Mouse (Mus musculus): ENCODE data around the gene Nek7. TPM values are rescaled to one million over a fixed set of nuclear protein-coding genes. Genes with fewer than 3 reads are reported as not detected.
A peak's percentile ranks its signal among the peaks of the same experiment; 100 is the strongest.

The Nek7 gene
- polyA plus RNA-seq, 1 experiment from 2014 or later: 29.4 TPM

DNA sequence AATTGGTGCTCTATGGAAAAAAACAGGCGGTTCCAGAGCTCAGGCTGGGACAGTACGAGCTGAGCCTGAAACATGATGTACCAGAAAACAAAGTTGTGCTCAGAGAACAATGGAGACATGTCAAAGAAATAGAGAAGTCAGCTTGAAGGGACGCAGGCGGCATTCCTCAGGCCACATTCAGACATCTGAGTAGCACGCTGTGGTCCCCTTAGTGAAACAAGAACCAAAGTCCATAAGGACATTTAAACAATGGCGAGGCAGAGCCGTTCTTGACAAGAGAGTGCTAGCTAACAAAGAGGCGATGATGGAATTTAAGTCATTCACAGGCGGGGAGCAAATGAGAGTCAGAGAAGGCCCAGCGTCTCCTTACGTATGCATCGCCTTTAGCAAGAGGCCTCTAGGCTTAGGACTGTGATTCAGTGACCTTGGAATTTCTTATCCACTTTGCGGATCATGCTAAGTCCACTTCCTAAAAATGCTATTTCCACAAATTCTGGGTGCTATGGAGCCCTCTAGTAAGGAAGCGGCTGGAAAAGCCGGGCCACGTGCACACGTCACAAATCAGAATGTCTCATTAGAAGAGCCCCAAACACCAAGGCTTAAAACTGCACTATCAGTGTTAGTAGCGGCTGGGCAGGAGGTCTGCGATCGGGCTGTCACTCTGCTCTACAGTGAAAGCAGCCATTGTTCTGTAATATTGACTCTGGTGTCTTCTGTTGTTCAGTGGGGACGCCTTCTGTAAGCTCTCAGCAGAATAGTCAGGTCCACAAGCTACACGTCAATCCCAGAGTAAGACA is 48.2 kb downstream of the Nek7 start:
- 70% methylated on average over 22 of the region's 22 CpGs for WGBS
- H3K9ac ChIP-seq (ENCODE audit: low read depth, low read length): no peak overlapping the region
- H3K4me3 ChIP-seq (ENCODE audit: low read depth, low read length): no peak overlapping the region
- H3K9me3 ChIP-seq (ENCODE audit: control insufficient read depth, low read length): no peaks in the 10 kb centered on the region
- H3K27ac ChIP-seq (ENCODE audit: low read depth, low read length): no peak overlapping the region
- no peak for DNase-seq (ENCODE audit: low spot score)
- no peak overlapping the region for H3K4me2 ChIP-seq
- ATAC-seq (replicated peaks; ENCODE audit: low FRiP score): no peak
- no peaks in the 10 kb centered on the region for H3K4me1 ChIP-seq (replicated peaks; ENCODE audit: control insufficient read depth, insufficient read depth, low read length)
- no peaks in the 10 kb centered on the region for H3K36me3 ChIP-seq (ENCODE audit: control insufficient read depth, insufficient read depth, low read length)
- no peaks in the 10 kb centered on the region for H3K27me3 ChIP-seq (replicated peaks; ENCODE audit: control insufficient read depth, insufficient read depth, low read length)

DNA sequence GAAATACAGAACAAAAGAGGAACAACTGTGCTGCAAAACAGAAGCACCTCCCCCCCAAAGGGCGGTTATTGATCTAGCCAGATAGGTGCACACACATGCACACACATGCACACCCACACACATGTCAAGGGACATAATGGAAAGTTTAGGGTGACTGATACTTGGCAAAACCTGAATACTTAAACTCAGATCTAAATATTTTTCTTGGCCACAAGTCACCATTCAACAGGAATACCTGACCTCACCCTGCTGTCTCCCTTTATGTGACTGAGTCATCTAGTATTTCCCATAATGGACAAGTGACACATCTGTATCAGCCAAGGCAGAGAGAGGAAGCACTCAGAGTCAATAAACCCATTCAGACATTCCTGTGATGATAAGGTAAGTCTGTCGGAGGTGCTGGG is 48.9 kb downstream of the Nek7 start:
- ATAC-seq (replicated peaks; ENCODE audit: low FRiP score) (no peak), DNase-seq (ENCODE audit: low spot score) (no peak)
- Histone ChIP-seq H3K27ac (ENCODE audit: low read depth, low read length) (no peak overlapping the region), H3K9me3 (ENCODE audit: control insufficient read depth, low read length) (no peaks in the 10 kb centered on the region), H3K9ac (ENCODE audit: low read depth, low read length) (no peak overlapping the region), H3K4me2 (no peak overlapping the region), H3K36me3 (ENCODE audit: control insufficient read depth, insufficient read depth, low read length) (no peaks in the 10 kb centered on the region), H3K4me3 (ENCODE audit: low read depth, low read length) (no peak overlapping the region), H3K27me3 (replicated peaks; ENCODE audit: control insufficient read depth, insufficient read depth, low read length) (no peaks in the 10 kb centered on the region), H3K4me1 (replicated peaks; ENCODE audit: control insufficient read depth, insufficient read depth, low read length) (no peaks in the 10 kb centered on the region)
- 53% methylated on average over 2 of the region's 2 CpGs for WGBS

DNA sequence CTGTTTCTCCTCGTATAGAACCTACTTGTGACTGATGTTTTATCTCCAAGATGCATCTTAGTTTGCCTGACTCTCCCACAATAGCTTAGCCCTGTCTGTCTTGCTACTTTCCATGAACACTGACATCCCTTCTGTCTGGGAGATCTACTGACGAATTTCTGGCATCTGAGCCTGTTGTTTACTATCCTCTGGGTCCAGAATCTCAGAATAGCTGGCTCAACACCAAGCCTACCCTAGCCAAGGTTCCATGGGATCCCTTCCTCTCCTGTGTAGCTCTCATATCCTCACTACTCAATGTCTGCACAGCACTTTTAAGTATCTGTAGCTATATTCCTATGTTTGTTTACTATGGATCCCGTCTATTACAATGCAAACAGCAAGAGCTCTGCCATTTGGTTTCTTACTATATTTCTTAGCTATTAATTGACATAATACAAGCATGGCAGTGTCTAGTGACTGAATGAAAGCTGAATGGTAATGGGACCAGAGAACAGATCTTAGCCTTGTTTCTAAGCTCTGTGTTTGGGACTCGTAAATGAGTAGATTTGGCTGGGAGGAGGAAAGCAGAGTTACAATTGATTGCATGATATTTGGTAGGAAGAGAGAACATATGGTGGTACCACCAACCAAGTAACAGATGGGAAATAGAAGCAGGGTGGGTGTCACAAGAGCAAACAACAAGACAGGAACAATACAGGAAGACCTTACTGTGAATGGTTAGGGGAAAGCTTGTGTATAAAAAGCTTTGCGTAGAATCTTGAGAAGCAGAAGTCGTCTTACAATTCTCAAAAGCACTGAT is 51.3 kb downstream of the Nek7 start:
- Histone ChIP-seq H3K36me3 (ENCODE audit: control insufficient read depth, insufficient read depth, low read length) (no peaks in the 10 kb centered on the region), H3K27ac (ENCODE audit: low read depth, low read length) (no peak overlapping the region), H3K9ac (ENCODE audit: low read depth, low read length) (no peak overlapping the region), H3K27me3 (replicated peaks; ENCODE audit: control insufficient read depth, insufficient read depth, low read length) (no peaks in the 10 kb centered on the region), H3K4me2 (no peak overlapping the region), H3K9me3 (ENCODE audit: control insufficient read depth, low read length) (no peaks in the 10 kb centered on the region), H3K4me3 (ENCODE audit: low read depth, low read length) (no peak overlapping the region), H3K4me1 (replicated peaks; ENCODE audit: control insufficient read depth, insufficient read depth, low read length) (no peaks in the 10 kb centered on the region)
- ATAC-seq (replicated peaks; ENCODE audit: low FRiP score) (no peak), DNase-seq (ENCODE audit: low spot score) (no peak)
- WGBS: 85% methylated on average over 6 of the region's 6 CpGs

DNA sequence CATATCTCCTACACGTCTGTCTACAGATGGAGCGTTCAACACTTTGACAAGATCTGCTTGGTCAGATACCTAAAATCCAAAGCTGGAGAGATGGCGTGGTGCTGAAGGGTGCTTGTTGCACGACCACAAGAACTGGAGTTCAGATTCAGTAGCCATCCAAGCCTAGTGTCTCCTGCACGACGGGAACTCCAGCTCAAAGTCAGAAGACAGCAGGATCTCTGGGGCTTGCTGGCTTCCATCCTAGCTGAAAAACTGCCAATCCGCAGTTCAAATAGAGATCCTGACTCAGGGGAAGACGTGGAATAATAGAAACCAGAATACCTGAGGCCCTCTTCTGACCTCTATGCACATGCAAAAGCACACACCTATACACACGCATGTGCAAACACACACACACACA is 52.0 kb downstream of the Nek7 start:
- H3K27me3 ChIP-seq (replicated peaks; ENCODE audit: control insufficient read depth, insufficient read depth, low read length): no peaks in the 10 kb centered on the region

DNA sequence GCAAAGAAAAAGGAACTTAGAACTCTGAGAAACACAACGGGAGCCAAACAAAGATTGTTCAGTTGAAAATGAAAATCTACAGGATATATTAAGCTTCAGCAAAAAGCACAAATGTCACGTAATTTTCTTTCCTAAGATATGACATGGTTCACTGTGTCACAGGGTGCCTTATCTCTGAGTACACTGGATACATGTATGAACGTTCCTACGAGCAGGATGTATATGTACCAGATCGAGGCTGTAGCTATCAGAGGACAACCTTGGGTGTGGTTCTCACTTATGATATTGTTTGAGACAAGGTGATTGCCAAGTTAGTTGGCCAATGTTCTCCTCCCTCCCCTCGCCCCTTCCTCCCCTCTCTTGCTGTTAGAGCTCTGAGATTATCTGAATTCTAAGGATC is 55.3 kb downstream of the Nek7 start:
- ATAC-seq (replicated peaks; ENCODE audit: low FRiP score) (peak; percentile 83), DNase-seq (ENCODE audit: low spot score) (no peak)
- Histone ChIP-seq H3K4me1 (replicated peaks; ENCODE audit: control insufficient read depth, insufficient read depth, low read length) (no peaks in the 10 kb centered on the region), H3K27ac (ENCODE audit: low read depth, low read length) (no peak overlapping the region), H3K27me3 (replicated peaks; ENCODE audit: control insufficient read depth, insufficient read depth, low read length) (no peaks in the 10 kb centered on the region), H3K9ac (ENCODE audit: low read depth, low read length) (no peak overlapping the region), H3K36me3 (ENCODE audit: control insufficient read depth, insufficient read depth, low read length) (no peaks in the 10 kb centered on the region), H3K4me3 (ENCODE audit: low read depth, low read length) (no peak overlapping the region), H3K9me3 (ENCODE audit: control insufficient read depth, low read length) (no peaks in the 10 kb centered on the region), H3K4me2 (no peak overlapping the region)
- WGBS: 58% methylated on average over 6 of the region's 6 CpGs

More for the DNA sequence above, 52.0 kb downstream of the Nek7 start:
- no peak for DNase-seq (ENCODE audit: low spot score)
- no peaks in the 10 kb centered on the region for H3K4me1 ChIP-seq (replicated peaks; ENCODE audit: control insufficient read depth, insufficient read depth, low read length)
- H3K4me2 ChIP-seq: no peak overlapping the region
- no peaks in the 10 kb centered on the region for H3K36me3 ChIP-seq (ENCODE audit: control insufficient read depth, insufficient read depth, low read length)
- no peak for ATAC-seq (replicated peaks; ENCODE audit: low FRiP score)
- WGBS: 90% methylated on average over 9 of the region's 9 CpGs
- H3K4me3 ChIP-seq (ENCODE audit: low read depth, low read length): no peak overlapping the region
- no peak overlapping the region for H3K9ac ChIP-seq (ENCODE audit: low read depth, low read length)
- H3K27ac ChIP-seq (ENCODE audit: low read depth, low read length): no peak overlapping the region
- no peaks in the 10 kb centered on the region for H3K9me3 ChIP-seq (ENCODE audit: control insufficient read depth, low read length)

DNA sequence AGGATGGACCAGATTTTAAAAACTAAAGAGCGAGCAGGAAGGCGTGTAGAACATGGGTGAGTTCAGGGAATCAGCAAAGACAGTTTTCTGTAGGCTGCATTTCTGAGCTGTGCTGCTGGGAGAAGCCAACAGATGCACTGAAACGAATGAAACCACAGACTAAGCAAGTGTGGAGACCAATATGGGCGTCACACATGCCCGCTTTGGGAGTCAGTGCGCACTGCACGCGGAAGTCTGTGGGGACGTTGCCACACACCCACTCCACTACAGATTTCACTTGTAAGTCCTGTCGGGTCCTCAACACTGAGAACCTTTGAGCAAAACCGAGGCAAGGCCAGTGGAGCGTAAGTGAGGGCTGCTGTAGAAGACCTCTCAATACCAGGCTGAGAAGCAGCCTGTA is 59.2 kb downstream of the Nek7 start:
- 94% methylated on average over 12 of the region's 12 CpGs for WGBS
- Histone ChIP-seq H3K4me2 (no peak overlapping the region), H3K9ac (ENCODE audit: low read depth, low read length) (no peak overlapping the region), H3K4me1 (replicated peaks; ENCODE audit: control insufficient read depth, insufficient read depth, low read length) (no peaks in the 10 kb centered on the region), H3K27me3 (replicated peaks; ENCODE audit: control insufficient read depth, insufficient read depth, low read length) (no peaks in the 10 kb centered on the region), H3K27ac (ENCODE audit: low read depth, low read length) (no peak overlapping the region), H3K4me3 (ENCODE audit: low read depth, low read length) (no peak overlapping the region), H3K36me3 (ENCODE audit: control insufficient read depth, insufficient read depth, low read length) (no peaks in the 10 kb centered on the region), H3K9me3 (ENCODE audit: control insufficient read depth, low read length) (no peaks in the 10 kb centered on the region)
- ATAC-seq (replicated peaks; ENCODE audit: low FRiP score) (no peak), DNase-seq (ENCODE audit: low spot score) (no peak)

DNA sequence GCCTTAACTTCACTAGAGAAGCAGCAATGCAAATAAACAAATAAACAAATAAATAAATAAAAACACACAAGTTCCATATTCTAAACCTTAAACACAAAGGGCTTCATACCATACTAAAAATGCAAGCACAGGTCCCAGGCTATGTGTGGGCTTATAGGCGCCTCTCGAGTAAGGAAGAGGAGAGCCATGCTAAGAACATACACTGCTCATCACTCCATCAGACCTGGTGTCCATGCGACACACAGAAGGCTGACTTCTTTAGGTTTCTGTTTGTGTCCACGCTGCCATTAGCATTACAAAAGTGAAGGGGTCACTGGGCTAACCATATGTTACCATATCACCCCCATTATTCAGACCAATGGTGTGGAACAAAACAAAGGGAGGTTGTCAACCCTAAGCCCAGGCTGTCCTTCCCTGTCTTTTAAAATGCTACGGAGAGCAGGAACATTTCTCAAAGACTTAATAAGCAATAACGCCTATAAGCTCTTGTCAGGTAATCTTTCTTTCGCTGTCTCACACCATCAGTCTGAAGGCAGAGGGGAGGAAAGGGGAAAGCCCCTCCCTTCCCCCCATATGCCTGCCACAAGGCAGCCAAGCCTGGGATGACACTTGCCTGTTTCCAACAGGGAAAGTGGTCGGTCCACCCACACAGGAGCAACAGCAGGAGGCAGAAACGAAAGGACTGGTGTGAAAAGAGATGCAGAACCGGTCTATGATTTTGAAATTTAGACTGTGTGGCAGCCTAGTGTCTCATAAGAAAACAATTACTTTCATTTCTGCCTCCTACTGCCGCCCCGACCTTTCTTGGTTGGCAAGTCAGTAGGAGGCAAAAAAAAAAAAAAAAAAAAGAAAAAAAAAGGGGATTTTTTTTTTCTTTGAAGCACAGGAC is 60.5 kb downstream of the Nek7 start:
- WGBS: 72% methylated on average over 12 of the region's 12 CpGs
- H3K9ac ChIP-seq (ENCODE audit: low read depth, low read length): no peak overlapping the region
- H3K36me3 ChIP-seq (ENCODE audit: control insufficient read depth, insufficient read depth, low read length): no peaks in the 10 kb centered on the region; the same call in 1 of the 2 replicates
- no peak overlapping the region for H3K4me3 ChIP-seq (ENCODE audit: low read depth, low read length)
- no peaks in the 10 kb centered on the region for H3K27me3 ChIP-seq (replicated peaks; ENCODE audit: control insufficient read depth, insufficient read depth, low read length)
- DNase-seq (ENCODE audit: low spot score) (no peak), ATAC-seq (replicated peaks; ENCODE audit: low FRiP score) (no peak)
- no peaks in the 10 kb centered on the region for H3K9me3 ChIP-seq (ENCODE audit: control insufficient read depth, low read length)
- no peak overlapping the region for H3K27ac ChIP-seq (ENCODE audit: low read depth, low read length)
- no peak overlapping the region for H3K4me2 ChIP-seq
- H3K4me1 ChIP-seq (replicated peaks; ENCODE audit: control insufficient read depth, insufficient read depth, low read length): no peaks in the 10 kb centered on the region

DNA sequence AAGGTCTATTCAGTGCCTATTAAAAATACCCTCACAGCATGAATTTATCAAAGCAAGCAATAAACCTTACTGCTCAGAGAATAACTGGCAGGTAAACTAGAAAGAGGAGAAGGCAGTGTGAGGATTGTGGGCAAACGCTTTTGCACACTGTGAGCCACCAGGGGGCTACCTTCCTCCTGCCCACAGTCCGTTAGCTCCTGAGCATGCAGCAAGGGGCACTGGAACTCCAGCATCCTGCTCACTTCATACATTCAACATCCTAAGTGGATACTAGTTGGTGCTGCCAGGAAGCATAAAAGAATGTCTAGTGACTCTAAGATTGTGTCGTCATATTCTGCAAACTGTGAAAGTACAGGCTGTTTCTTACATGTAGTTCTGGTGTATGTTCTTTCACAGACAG is 61.6 kb downstream of the Nek7 start:
- Histone ChIP-seq H3K4me2 (no peak overlapping the region), H3K27me3 (replicated peaks; ENCODE audit: control insufficient read depth, insufficient read depth, low read length) (no peaks in the 10 kb centered on the region), H3K27ac (ENCODE audit: low read depth, low read length) (no peak overlapping the region), H3K36me3 (ENCODE audit: control insufficient read depth, insufficient read depth, low read length) (no peaks in the 10 kb centered on the region; the same call in 1 of the 2 replicates), H3K4me1 (replicated peaks; ENCODE audit: control insufficient read depth, insufficient read depth, low read length) (no peaks in the 10 kb centered on the region), H3K9ac (ENCODE audit: low read depth, low read length) (no peak overlapping the region), H3K9me3 (ENCODE audit: control insufficient read depth, low read length) (no peaks in the 10 kb centered on the region), H3K4me3 (ENCODE audit: low read depth, low read length) (no peak overlapping the region)
- WGBS: 89% methylated on average over 3 of the region's 3 CpGs
- no peak for DNase-seq (ENCODE audit: low spot score)
- ATAC-seq (replicated peaks; ENCODE audit: low FRiP score): no peak

Measured in liver, embryonic 11.5 days (tissue).